Mouse (Mus musculus) spleen, adult 2 months (tissue): ENCODE results near the gene Ocm.

Experiments
- CTCF ChIP-seq: fragments of 200-500 bp; IDR thresholded peaks from 2 replicates; pipeline ENCODE4 v1.5.1; 2011; ENCODE audit warnings: mild to moderate bottlenecking, inconsistent platforms; ENCODE audit not compliant: insufficient read depth, insufficient read length, insufficient replicate concordance; ENCODE audit errors: extremely low read depth
- POLR2A ChIP-seq: fragments of 200-500 bp; IDR thresholded peaks from 2 replicates; pipeline ENCODE4 v1.6.1; 2011; ENCODE audit warnings: low read depth, low read length, inconsistent platforms

DNA sequence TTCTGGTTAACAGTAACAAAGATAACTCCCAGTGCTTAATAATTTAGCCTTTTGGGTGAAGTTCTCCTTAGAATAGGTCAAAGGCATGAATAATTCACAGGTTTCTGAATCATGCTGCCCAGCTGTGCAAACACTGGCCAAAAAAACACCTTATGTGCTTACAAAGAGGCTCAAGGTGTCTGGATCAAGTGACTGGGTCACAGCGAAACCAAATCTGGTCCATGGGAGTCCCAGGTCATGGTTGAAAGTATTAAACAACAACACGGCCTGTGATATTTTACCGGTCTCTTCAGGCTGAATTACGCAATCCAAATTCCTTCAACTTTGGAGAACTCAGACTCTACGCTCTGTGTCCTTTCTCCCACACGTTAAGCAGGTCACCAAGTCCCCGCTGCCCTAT lies 6.0 kb upstream of the Ocm start:
- TF ChIP-seq CTCF = no peak
- no peak for TF ChIP-seq POLR2A
